Mouse (Mus musculus): ENCODE data around the gene Gm45194. TPM values are rescaled to one million over a fixed set of nuclear protein-coding genes. Genes with fewer than 3 reads are reported as not detected.

Gm45194 gene
- total and polyA plus RNA-seq, 2 experiments, result not detected

- Histone ChIP-seq H3K4me1 (ENCODE audit: control insufficient read depth, insufficient read depth, low read length) (no peaks in the 10 kb centered on the region), H3K27me3 (ENCODE audit: control insufficient read depth, insufficient read depth, low read length) (no peaks in the 10 kb centered on the region), H3K9ac (ENCODE audit: low read depth, low read length) (no peak overlapping the region), H3K27ac (replicated peaks; ENCODE audit: insufficient read depth, low read depth, low read length) (no peak overlapping the region), H3K4me3 (ENCODE audit: insufficient read depth, low read depth, low read length) (no peak overlapping the region), H3K79me2 (ENCODE audit: control insufficient read depth, insufficient read depth, low read length) (no peaks in the 10 kb centered on the region), H3K36me3 (ENCODE audit: control insufficient read depth, insufficient read depth, low read length) (no peaks in the 10 kb centered on the region)
- no peak for DNase-seq (ENCODE audit: extremely low read depth, low read depth, low spot score)
- no peak for TF ChIP-seq CTCF (IDR thresholded peaks at IDR 0.05; ENCODE audit: low read depth, low read length)
- TF ChIP-seq POLR2A (IDR thresholded peaks at IDR 0.05; ENCODE audit: extremely low read depth, insufficient read depth, low read length), result no peak
- WGBS, result 64% methylated on average over 1 of the region's 1 CpGs
These were observed 382.4 kb downstream of the Gm45194 start for GRCm38 (mm10) chrX:112273550-112273949.

Other genes starting within 250 kb of the Gm45194 start
- gene Hdx, start 194.3 kb upstream of the Gm45194 start, total RNA-seq (2014; rRNA removed), result 0.09 and 0.20 TPM in 2 replicates
- gene Hdx, start 194.3 kb upstream of the Gm45194 start, polyA plus RNA-seq (2012; rRNA removed), result 0.01 TPM in 2 replicates
- gene Tex16, start 119.6 kb downstream of the Gm45194 start, total RNA-seq (2014; rRNA removed), result under 0.01 TPM in 1 of 2 replicates, not detected in the other
- gene Tex16, start 119.6 kb downstream of the Gm45194 start, polyA plus RNA-seq (2012; rRNA removed), result not detected in 2 replicates

Measured in liver, adult 2 months (tissue).